Mouse (Mus musculus): ENCODE results near the gene Gm10638. TPM values are rescaled to one million over a fixed set of nuclear protein-coding genes. Genes with fewer than 3 reads are reported as not detected.

Gm10638 gene
- polyA plus RNA-seq, 1 experiment from 2014 or later, result 5.9 TPM

DNA sequence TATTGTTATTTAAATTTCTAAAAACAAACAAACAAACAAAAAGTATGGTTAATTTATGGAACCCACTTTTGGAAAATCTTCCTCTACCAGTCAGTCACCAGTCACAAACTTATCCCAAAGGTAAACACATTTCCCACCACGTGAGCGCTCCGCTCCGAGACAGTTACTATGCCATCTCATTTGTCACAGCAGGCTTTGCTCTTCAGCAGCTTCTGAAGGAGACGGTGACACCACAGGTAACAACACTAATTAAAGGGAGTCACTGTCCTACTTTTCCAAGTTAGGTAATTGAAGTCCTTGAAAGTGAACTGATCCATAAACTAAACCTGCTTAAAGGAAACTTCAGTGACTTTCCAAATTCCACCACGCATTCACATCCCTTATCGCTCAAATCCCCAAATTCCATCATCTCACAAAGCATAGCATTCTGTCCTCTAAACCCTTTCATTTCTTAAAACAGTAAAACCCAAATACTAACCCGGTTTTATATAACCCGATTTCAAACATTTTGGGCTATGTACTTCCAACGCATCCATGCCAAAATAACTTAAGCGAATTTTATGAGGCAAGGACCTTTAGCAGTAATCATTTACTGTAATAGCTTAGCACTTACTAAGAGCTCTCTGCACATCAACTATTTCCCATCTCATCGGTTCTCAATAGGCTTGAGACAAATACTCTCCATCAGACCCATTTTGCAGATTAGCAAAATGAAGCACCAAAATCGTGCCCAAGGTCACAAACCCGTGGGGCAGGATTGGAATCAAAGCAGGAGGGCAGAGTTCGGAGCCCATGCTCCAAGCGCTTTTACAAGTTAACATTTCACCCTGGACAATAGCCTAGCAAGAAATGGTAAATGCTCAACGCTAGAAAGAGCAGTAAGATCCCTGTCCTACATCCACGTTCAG lies 932 bp upstream of the Gm10638 start:
- Histone ChIP-seq H3K36me3 (ENCODE audit: control insufficient read depth, insufficient read depth, low read length) (no peaks in the 10 kb centered on the region), H3K27ac (replicated peaks; ENCODE audit: low read depth, low read length) (peak overlapping the region; percentile 92), H3K27me3 (ENCODE audit: control insufficient read depth, insufficient read depth, low read length) (no peaks in the 10 kb centered on the region), H3K9me3 (ENCODE audit: control insufficient read depth, low read length) (no peaks in the 10 kb centered on the region), H3K4me2 (ENCODE audit: low read depth, severe bottlenecking) (peak overlapping the region; percentile 62), H3K9ac (ENCODE audit: low read length) (peak overlapping the region; percentile 100), H3K4me3 (ENCODE audit: low read depth, low read length) (peak overlapping the region; percentile 87), H3K4me1 (ENCODE audit: control insufficient read depth, insufficient read depth, low read length) (peaks cover 6% of the 10 kb centered on the region; the same call in 1 of the 2 replicates)
- WGBS, result 7% methylated on average over 18 of the region's 18 CpGs
- ATAC-seq (ENCODE audit: insufficient number of reproducible peaks, low FRiP score, low TSS enrichment, low read depth), result no peak
- DNase-seq (ENCODE audit: low spot score), result no peak

DNA sequence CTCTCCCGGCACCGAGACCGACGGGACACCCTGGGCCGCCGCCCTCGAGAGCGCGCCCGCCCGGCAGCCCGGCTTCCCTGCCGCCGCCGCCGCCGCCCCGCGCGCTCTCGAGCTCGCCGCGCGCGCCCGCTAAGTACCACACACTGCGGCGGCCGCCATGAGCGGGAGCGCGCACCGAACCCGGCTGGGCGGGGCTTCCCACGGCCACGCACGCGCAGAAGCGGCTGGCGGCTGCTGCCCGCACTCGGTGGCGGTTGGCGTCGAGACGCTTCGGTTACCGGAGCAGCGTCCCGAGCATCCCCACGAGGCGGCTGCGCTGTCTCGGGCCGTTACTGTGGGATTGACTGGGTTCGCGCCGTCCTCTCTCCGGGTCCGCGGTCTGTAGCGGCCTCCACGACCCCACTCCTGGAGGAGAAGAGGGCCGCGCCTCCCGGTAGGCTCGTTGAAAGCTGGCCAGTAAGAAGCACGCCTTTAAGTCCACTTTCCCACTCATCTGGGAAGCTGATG lies 489 bp downstream of the Gm10638 start:
- peak overlapping the region; percentile 100 for H3K9ac ChIP-seq (ENCODE audit: low read length)
- H3K4me2 ChIP-seq (ENCODE audit: low read depth, severe bottlenecking), result peak overlapping the region; percentile 86
- 0% methylated on average over 58 of the region's 70 CpGs for WGBS
- ATAC-seq (ENCODE audit: insufficient number of reproducible peaks, low FRiP score, low TSS enrichment, low read depth), result peak; percentile 81
- H3K36me3 ChIP-seq (ENCODE audit: control insufficient read depth, insufficient read depth, low read length), result no peaks in the 10 kb centered on the region
- H3K27me3 ChIP-seq (ENCODE audit: control insufficient read depth, insufficient read depth, low read length), result no peaks in the 10 kb centered on the region
- peak overlapping the region; percentile 87 for H3K4me3 ChIP-seq (ENCODE audit: low read depth, low read length)
- H3K4me1 ChIP-seq (ENCODE audit: control insufficient read depth, insufficient read depth, low read length), result peaks cover 6% of the 10 kb centered on the region; the same call in 1 of the 2 replicates
- H3K9me3 ChIP-seq (ENCODE audit: control insufficient read depth, low read length), result no peaks in the 10 kb centered on the region
- DNase-seq (ENCODE audit: low spot score), result peak; percentile 96
- peak overlapping the region; percentile 92 for H3K27ac ChIP-seq (replicated peaks; ENCODE audit: low read depth, low read length)

DNA sequence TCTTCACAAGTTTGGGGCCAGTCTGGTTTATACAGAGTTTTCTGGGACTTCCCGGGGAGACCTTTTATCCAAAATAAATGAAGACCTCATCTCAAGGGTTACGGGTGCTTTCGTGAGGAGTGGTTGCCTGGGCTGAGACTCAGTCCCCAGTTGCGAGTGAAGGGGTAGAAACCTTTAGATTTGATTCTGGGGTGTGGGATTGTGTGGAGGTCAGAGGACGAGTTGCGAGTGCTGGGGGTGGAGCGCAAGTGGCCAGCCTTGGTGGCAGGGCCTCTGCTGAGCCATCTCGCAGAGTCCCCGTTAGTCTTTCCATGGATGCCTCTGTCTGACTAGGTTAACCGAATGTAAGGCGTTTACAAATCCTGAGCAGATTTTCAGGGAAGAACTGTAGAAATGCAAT lies 1.0 kb downstream of the Gm10638 start:
- Histone ChIP-seq H3K9me3 (ENCODE audit: control insufficient read depth, low read length) (no peaks in the 10 kb centered on the region), H3K4me2 (ENCODE audit: low read depth, severe bottlenecking) (peak overlapping the region; percentile 86), H3K9ac (ENCODE audit: low read length) (peak overlapping the region; percentile 100), H3K36me3 (ENCODE audit: control insufficient read depth, insufficient read depth, low read length) (no peaks in the 10 kb centered on the region), H3K27ac (replicated peaks; ENCODE audit: low read depth, low read length) (peak overlapping the region; percentile 92; the same call in 1 of the 2 replicates), H3K4me1 (ENCODE audit: control insufficient read depth, insufficient read depth, low read length) (peaks cover 6% of the 10 kb centered on the region; the same call in 1 of the 2 replicates), H3K27me3 (ENCODE audit: control insufficient read depth, insufficient read depth, low read length) (no peaks in the 10 kb centered on the region), H3K4me3 (ENCODE audit: low read depth, low read length) (peak overlapping the region; percentile 87)
- WGBS, result 3% methylated on average over 11 of the region's 11 CpGs
- no peak; the same call in 1 of the 2 replicates for ATAC-seq (ENCODE audit: insufficient number of reproducible peaks, low FRiP score, low TSS enrichment, low read depth)
- DNase-seq (ENCODE audit: low spot score), result no peak

GRCm38 (mm10) chr8:86749842-86750241 lies 4.3 kb downstream of the Gm10638 start:
- no peak overlapping the region for H3K4me3 ChIP-seq (ENCODE audit: low read depth, low read length)
- DNase-seq (ENCODE audit: low spot score) (no peak), ATAC-seq (ENCODE audit: insufficient number of reproducible peaks, low FRiP score, low TSS enrichment, low read depth) (no peak)
- 0 out of 2 replicates have a peak, but pooled peaks cover 2% of the 10 kb centered on the region for H3K4me1 ChIP-seq (ENCODE audit: control insufficient read depth, insufficient read depth, low read length)
- no peak overlapping the region for H3K4me2 ChIP-seq (ENCODE audit: low read depth, severe bottlenecking)
- no peak overlapping the region for H3K27ac ChIP-seq (replicated peaks; ENCODE audit: low read depth, low read length)
- WGBS, result 32% methylated on average over 2 of the region's 2 CpGs
- H3K9me3 ChIP-seq (ENCODE audit: control insufficient read depth, low read length), result no peaks in the 10 kb centered on the region
- H3K27me3 ChIP-seq (ENCODE audit: control insufficient read depth, insufficient read depth, low read length), result no peaks in the 10 kb centered on the region
- no peak overlapping the region for H3K9ac ChIP-seq (ENCODE audit: low read length)
- H3K36me3 ChIP-seq (ENCODE audit: control insufficient read depth, insufficient read depth, low read length), result no peaks in the 10 kb centered on the region

DNA sequence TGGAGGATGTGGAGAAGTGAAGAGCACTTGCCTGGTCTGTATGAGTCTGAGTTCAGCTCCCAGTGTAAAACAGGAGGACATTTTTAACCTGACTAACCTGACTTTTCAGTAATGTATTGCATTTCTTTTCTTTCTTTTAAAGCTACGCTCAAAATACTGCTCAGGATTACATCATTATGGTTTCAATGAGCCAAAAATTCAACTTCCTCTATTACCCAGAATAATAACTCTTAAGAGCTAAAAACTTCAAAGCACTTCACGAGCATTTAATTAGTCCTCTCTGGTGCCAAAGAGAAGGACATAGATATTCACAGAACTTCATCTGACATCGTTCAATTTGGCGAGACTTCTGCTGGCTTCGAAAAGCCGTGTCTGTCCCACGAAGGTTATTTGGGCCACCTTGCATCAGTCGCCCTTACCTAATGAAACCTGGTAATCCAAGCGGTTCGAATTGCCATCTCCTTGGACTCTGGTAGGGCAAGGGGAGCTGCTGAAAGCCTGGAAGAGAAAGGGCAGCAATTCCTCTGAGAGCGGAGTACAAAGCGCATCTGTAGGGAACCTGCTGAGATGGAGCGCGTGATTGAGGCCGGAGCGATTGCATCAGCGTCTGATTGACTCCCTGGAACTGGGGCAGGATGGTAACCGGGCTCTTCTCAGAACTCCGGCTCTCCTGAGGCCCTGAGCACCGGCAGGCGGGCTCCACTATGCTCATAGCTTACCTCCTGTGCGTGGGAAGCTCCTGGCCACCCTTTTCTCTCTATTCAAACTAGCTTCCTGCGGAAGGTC lies 11.6 kb downstream of the Gm10638 start:
- DNase-seq (ENCODE audit: low spot score) (no peak), ATAC-seq (ENCODE audit: insufficient number of reproducible peaks, low FRiP score, low TSS enrichment, low read depth) (no peak)
- no peak overlapping the region for H3K4me2 ChIP-seq (ENCODE audit: low read depth, severe bottlenecking)
- no peaks in the 10 kb centered on the region for H3K4me1 ChIP-seq (ENCODE audit: control insufficient read depth, insufficient read depth, low read length)
- H3K4me3 ChIP-seq (ENCODE audit: low read depth, low read length), result no peak overlapping the region
- no peaks in the 10 kb centered on the region for H3K27me3 ChIP-seq (ENCODE audit: control insufficient read depth, insufficient read depth, low read length)
- H3K36me3 ChIP-seq (ENCODE audit: control insufficient read depth, insufficient read depth, low read length), result no peaks in the 10 kb centered on the region
- no peak overlapping the region for H3K9ac ChIP-seq (ENCODE audit: low read length)
- 35% methylated on average over 22 of the region's 23 CpGs for WGBS
- no peak overlapping the region for H3K27ac ChIP-seq (replicated peaks; ENCODE audit: low read depth, low read length)
- H3K9me3 ChIP-seq (ENCODE audit: control insufficient read depth, low read length), result no peaks in the 10 kb centered on the region

DNA sequence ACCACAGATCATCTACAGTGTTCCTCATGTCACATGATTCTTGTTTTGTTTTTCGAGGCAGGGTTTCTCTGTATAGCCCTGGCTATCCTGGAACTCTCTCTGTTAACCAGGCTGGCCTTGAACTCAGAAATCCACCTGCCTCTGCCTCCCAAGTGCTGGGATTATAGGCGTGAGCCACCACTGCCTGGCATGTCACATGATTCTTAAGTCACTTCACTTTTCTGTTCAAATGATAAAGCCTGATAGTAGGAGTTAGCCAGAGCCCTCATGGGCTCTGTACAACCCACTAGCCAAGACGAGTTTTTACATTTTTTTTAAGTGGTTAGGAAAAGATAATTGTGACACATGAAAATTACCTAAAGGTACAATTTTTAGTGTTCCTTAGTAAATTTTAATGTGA lies 13.2 kb downstream of the Gm10638 start:
- Histone ChIP-seq H3K4me3 (ENCODE audit: low read depth, low read length) (no peak overlapping the region), H3K9me3 (ENCODE audit: control insufficient read depth, low read length) (no peaks in the 10 kb centered on the region), H3K4me1 (ENCODE audit: control insufficient read depth, insufficient read depth, low read length) (no peaks in the 10 kb centered on the region), H3K9ac (ENCODE audit: low read length) (no peak overlapping the region), H3K4me2 (ENCODE audit: low read depth, severe bottlenecking) (no peak overlapping the region), H3K27me3 (ENCODE audit: control insufficient read depth, insufficient read depth, low read length) (no peaks in the 10 kb centered on the region), H3K36me3 (ENCODE audit: control insufficient read depth, insufficient read depth, low read length) (no peaks in the 10 kb centered on the region), H3K27ac (replicated peaks; ENCODE audit: low read depth, low read length) (no peak overlapping the region)
- DNase-seq (ENCODE audit: low spot score) (no peak), ATAC-seq (ENCODE audit: insufficient number of reproducible peaks, low FRiP score, low TSS enrichment, low read depth) (no peak)
- WGBS, result 77% methylated on average over 3 of the region's 3 CpGs

DNA sequence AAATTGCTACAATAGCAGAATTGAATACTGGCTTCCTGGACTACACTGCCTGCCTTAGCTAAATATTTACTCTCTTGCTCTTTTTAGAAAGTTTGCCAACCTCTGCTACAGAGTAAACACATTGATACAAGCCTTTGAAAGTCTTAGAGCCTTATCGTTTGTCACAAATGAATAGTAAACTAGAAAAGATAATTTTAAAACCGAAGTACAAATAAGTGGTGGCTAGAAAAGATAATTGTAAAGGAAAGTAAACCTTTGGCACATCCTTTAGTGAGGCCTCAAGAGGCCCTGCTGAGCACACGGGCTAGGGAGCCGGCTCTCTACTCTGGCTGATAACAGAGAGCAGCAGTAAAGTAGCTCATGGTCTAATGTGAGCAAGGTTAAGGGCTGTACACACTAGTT lies 13.6 kb downstream of the Gm10638 start:
- 79% methylated on average over 4 of the region's 4 CpGs for WGBS
- DNase-seq (ENCODE audit: low spot score) (no peak), ATAC-seq (ENCODE audit: insufficient number of reproducible peaks, low FRiP score, low TSS enrichment, low read depth) (no peak)

GRCm38 (mm10) chr8:86760746-86761145 lies 15.2 kb downstream of the Gm10638 start:
- ATAC-seq (ENCODE audit: insufficient number of reproducible peaks, low FRiP score, low TSS enrichment, low read depth) (no peak), DNase-seq (ENCODE audit: low spot score) (no peak)
- Histone ChIP-seq H3K9me3 (ENCODE audit: control insufficient read depth, low read length) (no peaks in the 10 kb centered on the region), H3K4me3 (ENCODE audit: low read depth, low read length) (no peak overlapping the region), H3K9ac (ENCODE audit: low read length) (no peak overlapping the region), H3K27ac (replicated peaks; ENCODE audit: low read depth, low read length) (no peak overlapping the region), H3K4me1 (ENCODE audit: control insufficient read depth, insufficient read depth, low read length) (no peaks in the 10 kb centered on the region), H3K4me2 (ENCODE audit: low read depth, severe bottlenecking) (no peak overlapping the region), H3K36me3 (ENCODE audit: control insufficient read depth, insufficient read depth, low read length) (no peaks in the 10 kb centered on the region), H3K27me3 (ENCODE audit: control insufficient read depth, insufficient read depth, low read length) (no peaks in the 10 kb centered on the region)
- WGBS, result 82% methylated on average over 6 of the region's 6 CpGs

More for the DNA sequence above, 13.6 kb downstream of the Gm10638 start:
- Histone ChIP-seq H3K4me1 (ENCODE audit: control insufficient read depth, insufficient read depth, low read length) (no peaks in the 10 kb centered on the region), H3K27ac (replicated peaks; ENCODE audit: low read depth, low read length) (no peak overlapping the region), H3K9me3 (ENCODE audit: control insufficient read depth, low read length) (no peaks in the 10 kb centered on the region), H3K4me3 (ENCODE audit: low read depth, low read length) (no peak overlapping the region), H3K4me2 (ENCODE audit: low read depth, severe bottlenecking) (no peak overlapping the region), H3K9ac (ENCODE audit: low read length) (no peak overlapping the region), H3K36me3 (ENCODE audit: control insufficient read depth, insufficient read depth, low read length) (no peaks in the 10 kb centered on the region), H3K27me3 (ENCODE audit: control insufficient read depth, insufficient read depth, low read length) (no peaks in the 10 kb centered on the region)

All from limb, embryonic 11.5 days (tissue).